Mouse (Mus musculus): ENCODE measurements around the gene Ubxn7. TPM values are rescaled to one million over a fixed set of nuclear protein-coding genes. Genes with fewer than 3 reads are reported as not detected.
"Not testable (repeated sequence)": the region's sequence is repeated elsewhere in the genome, so short reads cannot be mapped to it uniquely, and the experiment has no call there.

Ubxn7 gene
- total RNA-seq (2021): 10 to 100 TPM; 50.7 to 64.1 TPM
- long read RNA-seq, full-length matches to known transcripts: 4 of 6 reads
- long read RNA-seq, partial matches to known transcripts: 1 of 6 reads
- long read RNA-seq, other reads (novel, unspliced or antisense): 1 of 6 reads

DNA sequence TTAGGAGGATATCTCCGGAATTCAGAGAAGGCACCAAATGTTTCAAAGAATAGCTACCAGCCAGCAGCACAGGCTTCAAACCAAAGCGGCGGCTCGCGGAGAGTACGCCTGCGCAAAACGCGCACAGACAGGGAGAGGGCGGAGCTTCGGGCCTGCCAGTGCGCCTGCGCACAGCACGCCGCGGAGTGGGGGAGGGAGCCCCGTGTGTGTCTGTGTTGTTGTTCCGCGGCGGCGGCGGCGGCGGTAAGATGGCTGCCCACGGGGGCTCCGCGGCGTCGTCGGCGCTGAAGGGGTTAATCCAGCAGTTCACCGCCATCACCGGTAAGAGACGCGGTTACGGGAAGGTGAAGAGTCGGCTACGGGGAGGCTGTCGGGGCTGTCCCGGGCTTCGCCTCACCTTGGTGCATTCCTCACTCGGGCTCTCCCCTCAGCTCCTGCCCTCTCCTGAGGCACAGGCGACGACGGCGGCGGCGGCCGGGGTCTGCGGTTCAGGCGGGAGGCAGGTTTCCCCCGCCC is at the start of gene Ubxn7:
Gene Ubxn7 (plus strand): TSS at position 218 of the 516 bp plus-strand sequence.
- peak; percentile 99 for DNase-seq (ENCODE audit: low spot score in 2 of 2)

DNA sequence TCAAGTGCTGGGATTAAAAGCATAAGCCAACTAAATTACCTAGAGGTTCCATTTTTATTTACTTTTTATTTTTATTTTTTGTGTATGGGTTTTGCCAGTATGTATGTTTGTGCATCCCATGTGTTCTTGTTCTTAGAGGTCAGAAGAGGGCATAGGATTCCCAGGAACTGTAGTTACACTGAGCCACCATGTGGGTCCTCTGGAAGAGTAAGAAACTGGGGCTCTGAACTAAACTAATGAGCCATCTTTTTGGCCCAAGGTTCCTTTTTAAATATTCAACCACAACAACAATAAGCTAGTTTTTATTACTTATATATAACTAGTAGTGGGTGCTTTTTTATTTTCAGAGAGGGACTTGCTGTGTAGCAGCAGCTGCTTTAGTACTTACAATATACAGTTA is 49.4 kb upstream of the Ubxn7 start:
- no peak for DNase-seq (ENCODE audit: low spot score in 2 of 2)

DNA sequence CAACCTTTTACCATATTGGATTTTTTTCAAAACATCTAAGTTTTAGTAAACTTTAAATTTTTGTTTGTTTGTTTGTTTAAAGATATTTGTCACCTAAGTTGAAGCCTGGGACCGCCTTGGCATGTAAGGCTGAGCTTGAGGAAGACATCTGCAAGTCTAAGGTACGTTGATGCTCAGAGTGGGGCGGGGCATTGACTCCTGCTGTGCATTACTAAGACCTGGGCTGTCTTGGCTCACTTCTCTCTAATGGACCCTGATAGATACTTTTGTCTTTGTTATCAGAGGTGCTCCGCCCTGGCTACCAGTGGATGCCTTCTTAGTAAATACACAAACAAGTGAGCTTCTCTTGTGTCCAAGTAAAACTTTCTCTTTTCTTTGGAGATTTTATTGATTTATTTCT is 40.2 kb upstream of the Ubxn7 start:
- no peak for DNase-seq (ENCODE audit: low spot score in 2 of 2)

- not testable (repeated sequence) for DNase-seq (ENCODE audit: low spot score in 2 of 2)
Measured at GRCm38 (mm10) chr16:32299617-32300016, 32.4 kb upstream of the Ubxn7 start.

GRCm38 (mm10) chr16:32303046-32303445 is 29.0 kb upstream of the Ubxn7 start:
- DNase-seq (ENCODE audit: low spot score in 2 of 2): no peak

DNA sequence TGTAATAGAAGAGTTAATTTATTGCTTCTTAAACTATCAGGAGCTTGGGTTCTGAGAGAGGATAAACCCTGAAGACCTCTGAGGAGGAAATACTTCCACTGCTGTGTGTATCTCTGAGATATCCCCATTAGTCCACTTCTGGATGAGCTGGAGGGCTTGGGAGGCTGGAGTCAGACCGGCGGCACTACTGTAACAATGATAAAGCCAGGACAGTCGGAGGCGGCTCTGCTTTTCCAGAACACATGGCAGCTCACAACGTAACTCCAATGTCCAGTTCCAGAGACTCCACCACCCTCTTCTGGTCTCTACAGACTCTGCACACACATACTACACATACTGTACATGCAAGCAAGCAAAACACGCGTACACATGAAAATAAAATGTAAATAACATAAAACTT is 28.2 kb upstream of the Ubxn7 start:
- DNase-seq (ENCODE audit: low spot score in 2 of 2): no peak

- DNase-seq (ENCODE audit: low spot score in 2 of 2): no peak
Measured at GRCm38 (mm10) chr16:32311970-32312369, 20.1 kb upstream of the Ubxn7 start.

- DNase-seq (ENCODE audit: low spot score in 2 of 2): no peak
Measured at GRCm38 (mm10) chr16:32312386-32312785, 19.7 kb upstream of the Ubxn7 start.

GRCm38 (mm10) chr16:32312859-32313258 is 19.2 kb upstream of the Ubxn7 start:
- no peak for DNase-seq (ENCODE audit: low spot score in 2 of 2)

DNA sequence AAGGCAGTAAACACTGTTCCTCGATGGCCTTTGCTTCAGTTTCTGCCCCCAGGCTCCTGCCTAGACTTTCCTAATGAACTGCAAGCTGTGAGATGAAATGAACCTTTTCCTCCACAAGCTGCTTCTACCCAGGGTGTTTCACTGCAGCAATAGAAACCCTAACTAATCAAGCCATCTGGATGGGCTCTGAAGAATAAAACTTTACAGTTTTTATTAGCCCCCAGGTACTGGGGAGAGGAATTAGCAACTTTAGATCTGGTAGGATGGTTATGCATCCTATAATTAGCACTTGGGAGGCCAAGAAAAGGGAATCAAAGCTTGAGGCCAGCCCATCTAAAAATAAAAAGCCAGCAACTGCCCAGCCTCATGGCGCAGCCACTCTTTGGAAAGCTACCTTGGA is 15.5 kb upstream of the Ubxn7 start:
- DNase-seq (ENCODE audit: low spot score in 2 of 2): no peak

DNA sequence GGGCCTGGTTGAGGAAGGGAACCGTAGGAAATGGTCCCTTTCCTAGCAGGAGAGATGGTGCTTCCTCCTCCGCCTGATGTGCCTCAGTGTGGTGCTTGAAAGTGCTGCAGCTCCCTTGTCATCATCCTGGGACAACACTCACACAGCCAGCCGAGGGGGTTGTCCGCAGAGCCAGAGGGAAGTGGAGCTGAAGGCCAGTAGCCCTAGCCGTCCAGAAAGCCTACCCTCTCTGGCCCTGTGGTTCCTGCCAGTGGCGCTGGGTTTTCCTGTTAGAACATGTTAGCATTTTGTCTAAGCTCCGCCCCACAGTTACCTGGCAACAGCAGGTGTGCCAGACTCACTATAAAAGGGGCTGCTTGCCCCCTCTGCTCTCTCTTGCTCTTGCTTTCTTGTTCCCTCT is 8.1 kb upstream of the Ubxn7 start:
- no peak for DNase-seq (ENCODE audit: low spot score in 2 of 2)

- no peak for DNase-seq (ENCODE audit: low spot score in 2 of 2)
Measured at GRCm38 (mm10) chr16:32330876-32331670, 984 bp upstream of the Ubxn7 start.

DNA sequence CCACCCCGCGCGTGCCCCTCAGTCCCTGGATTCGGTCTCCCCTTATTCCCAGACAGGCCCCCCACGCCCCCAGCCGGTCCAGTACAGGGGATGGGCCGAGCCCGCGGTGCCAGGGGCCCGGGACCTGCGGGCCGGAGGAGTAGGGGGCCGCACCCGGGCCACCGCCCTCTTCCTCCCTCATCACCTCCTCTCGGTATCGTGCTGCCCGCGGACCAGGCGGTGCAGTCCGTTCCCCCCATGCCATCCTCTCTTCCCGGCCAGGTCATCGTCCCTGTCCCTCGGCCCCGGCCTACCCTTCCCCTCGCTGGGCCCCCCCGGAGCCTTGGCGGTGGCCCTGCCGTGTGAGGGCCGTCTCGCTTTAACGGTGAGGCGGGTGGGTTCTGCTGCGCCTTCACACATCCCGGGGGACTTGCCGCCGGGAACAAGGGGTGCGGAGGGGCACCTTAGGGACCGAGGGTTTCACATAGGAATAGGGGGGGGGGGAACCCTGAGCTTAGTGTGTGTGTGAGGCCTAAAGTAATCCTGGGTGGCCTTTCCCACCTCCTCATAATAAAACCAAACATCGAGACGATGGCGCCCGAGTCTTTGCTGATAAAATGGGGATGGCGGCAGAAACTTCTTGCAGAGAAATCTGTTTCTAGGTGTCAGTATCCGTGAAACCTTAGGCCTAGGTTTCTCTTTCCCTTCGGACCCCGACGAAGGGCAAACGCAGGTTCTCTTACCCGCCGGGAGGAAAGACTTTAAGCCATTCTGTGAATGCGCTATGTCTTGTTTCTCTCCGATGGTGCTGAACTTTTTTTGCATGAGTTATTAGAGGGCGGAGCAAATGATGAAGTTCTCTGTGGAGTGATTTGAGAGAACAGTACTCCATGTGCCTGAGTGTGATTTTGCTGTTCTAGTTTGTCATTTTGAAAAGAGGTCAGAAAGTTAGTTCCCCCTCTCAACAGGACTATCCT is 777 bp downstream of the Ubxn7 start:
- peak; percentile 45 to 49 for DNase-seq (ENCODE audit: low spot score in 2 of 2)

- no peak for DNase-seq (ENCODE audit: low spot score in 2 of 2)
Measured at GRCm38 (mm10) chr16:32335146-32335545, 3.1 kb downstream of the Ubxn7 start.

GRCm38 (mm10) chr16:32336026-32336780 is 4.1 kb downstream of the Ubxn7 start:
- DNase-seq (ENCODE audit: low spot score in 2 of 2): no peak

- DNase-seq (ENCODE audit: low spot score in 2 of 2): no peak
Measured at GRCm38 (mm10) chr16:32337001-32337400, 4.9 kb downstream of the Ubxn7 start.

- DNase-seq (ENCODE audit: low spot score in 2 of 2): no peak
Measured at GRCm38 (mm10) chr16:32340451-32340850, 8.4 kb downstream of the Ubxn7 start.

DNA sequence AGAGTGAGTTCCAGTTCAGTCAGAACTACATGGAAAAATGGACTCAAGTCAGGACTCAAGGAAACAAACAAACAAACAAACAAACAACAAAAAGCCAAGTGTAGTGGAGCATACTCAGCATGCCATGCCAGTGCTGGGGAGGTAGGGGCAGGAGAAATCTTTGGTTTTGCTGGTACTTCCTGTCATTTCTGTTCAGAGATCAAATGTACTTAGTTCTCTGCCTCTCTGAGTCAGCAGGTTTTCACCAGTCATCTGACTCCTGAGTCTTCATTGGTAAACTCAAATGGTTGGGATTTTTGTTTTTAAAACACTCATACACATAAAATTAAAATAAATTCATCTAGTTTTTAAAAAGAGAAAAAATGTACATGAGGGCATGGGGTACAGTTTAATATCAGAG is 13.5 kb downstream of the Ubxn7 start:
- DNase-seq (ENCODE audit: low spot score in 2 of 2): no peak

- DNase-seq (ENCODE audit: low spot score in 2 of 2): no peak
Measured at GRCm38 (mm10) chr16:32350776-32351175, 18.7 kb downstream of the Ubxn7 start.

GRCm38 (mm10) chr16:32363530-32363929 is 31.5 kb downstream of the Ubxn7 start:
- DNase-seq (ENCODE audit: low spot score in 2 of 2): no peak

GRCm38 (mm10) chr16:32371351-32371750 is 39.3 kb downstream of the Ubxn7 start:
- DNase-seq (ENCODE audit: low spot score in 2 of 2): peak; percentile 25 to 41
